Mouse (Mus musculus) MEL (cell line): Measurements from ENCODE around the gene Wdr31.

Experiments used
- CHD1 ChIP-seq: IDR thresholded peaks from 2 replicates; pipeline ENCODE4 v1.6.1; 2012; ENCODE audit warnings: low read depth, mild to moderate bottlenecking, inconsistent platforms, low read length, improper control_type of control experiment
- CTCF ChIP-seq, 3 experiments: IDR thresholded peaks in 2 of 3; conservative IDR thresholded peaks in 1 of 3; 2 replicates each; pipeline ENCODE4 v1.5.1; 2011 to 2012; ENCODE audit warnings: low read length in 3 of 3, low read depth in 2 of 3, mild to moderate bottlenecking in 2 of 3, improper control_type of control experiment in 1 of 3, inconsistent platforms in 1 of 3, mixed read lengths in 1 of 3, moderate library complexity in 1 of 3; ENCODE audit not compliant: control insufficient read depth in 1 of 3, insufficient read depth in 1 of 3, poor library complexity in 1 of 3, severe bottlenecking in 1 of 3
- E2F4 ChIP-seq: IDR thresholded peaks from 2 replicates; pipeline ENCODE4 v1.6.1; 2011; ENCODE audit warnings: low read depth, low read length, improper control_type of control experiment, borderline replicate concordance
- EP300 ChIP-seq, 2 experiments: IDR thresholded peaks; 2 replicates each; pipeline ENCODE4 v1.6.1; 2011; ENCODE audit warnings: improper control_type of control experiment in 2 of 2, low read length in 2 of 2, low read depth in 1 of 2, mild to moderate bottlenecking in 1 of 2
- ETS1 ChIP-seq: IDR thresholded peaks from 2 replicates; pipeline ENCODE4 v1.6.1; 2012; ENCODE audit warnings: low read depth, mild to moderate bottlenecking, inconsistent platforms, low read length, improper control_type of control experiment, moderate library complexity
- MAZ ChIP-seq: IDR thresholded peaks from 2 replicates; pipeline ENCODE4 v1.6.1; 2012; ENCODE audit warnings: low read depth, mild to moderate bottlenecking, inconsistent platforms, low read length, improper control_type of control experiment
- MXI1 ChIP-seq: IDR thresholded peaks from 2 replicates; pipeline ENCODE4 v1.6.1; 2011; ENCODE audit warnings: mild to moderate bottlenecking, low read depth, low read length, improper control_type of control experiment
- NRF1 ChIP-seq: IDR thresholded peaks from 2 replicates; pipeline ENCODE4 v1.6.1; 2014; ENCODE audit warnings: low read depth, mild to moderate bottlenecking, inconsistent platforms, low read length, improper control_type of control experiment, moderate library complexity; ENCODE audit not compliant: poor library complexity, insufficient read depth, severe bottlenecking
- POLR2A ChIP-seq, 2 experiments: IDR thresholded peaks; 2 replicates each; pipeline ENCODE4 v1.6.1; 2011 to 2012; ENCODE audit warnings: low read length in 2 of 2, mild to moderate bottlenecking in 2 of 2, control low read depth in 1 of 2, improper control_type of control experiment in 1 of 2, low read depth in 1 of 2, moderate library complexity in 1 of 2; ENCODE audit not compliant: control insufficient read depth in 1 of 2, insufficient read depth in 1 of 2, poor library complexity in 1 of 2
- SIN3A ChIP-seq: IDR thresholded peaks from 2 replicates; pipeline ENCODE4 v1.6.1; 2012; ENCODE audit warnings: low read length, improper control_type of control experiment, inconsistent platforms
- SMC3 ChIP-seq: IDR thresholded peaks from 2 replicates; pipeline ENCODE4 v1.6.1; 2011; ENCODE audit warnings: low read depth, low read length, improper control_type of control experiment
- TAL1 ChIP-seq: IDR thresholded peaks from 2 replicates; pipeline ENCODE4 v1.6.1; 2012; ENCODE audit warnings: mild to moderate bottlenecking, inconsistent platforms, low read length, moderate library complexity, mixed read lengths

- TF ChIP-seq POLR2A (IDR thresholded peaks at IDR 0.05; ENCODE audit: control insufficient read depth in 1 of 2, insufficient read depth in 1 of 2, low read depth in 1 of 2, low read length in 2 of 2, poor library complexity in 1 of 2) (no peak), SMC3 (no peak), E2F4 (no peak), CHD1 (no peak), NRF1 (no peak), ETS1 (peak; percentile 35; the same call in 1 of the 2 replicates), CTCF (IDR thresholded peaks at IDR 0.05 in 2 of 3, conservative IDR thresholded peaks at IDR 0.05 in 1 of 3; ENCODE audit: control insufficient read depth in 1 of 3, insufficient read depth in 1 of 3, low read depth in 2 of 3, low read length in 3 of 3, poor library complexity in 1 of 3, severe bottlenecking in 1 of 3) (no peak), SIN3A (no peak; the same call in 1 of the 2 replicates), MAZ (no peak), EP300 (IDR thresholded peaks at IDR 0.05; ENCODE audit: low read depth in 1 of 2, low read length in 2 of 2) (no peak; a peak in 1 of 4 replicates), TAL1 (no peak), MXI1 (peak; percentile 54)
Observed at GRCm38 (mm10) chr4:62496815-62497214, 26.1 kb upstream of the Wdr31 start.
